Mouse (Mus musculus) midbrain, embryonic 15.5 days (tissue): Measurements from ENCODE around the gene Negr1. TPM values are rescaled to one million over a fixed set of nuclear protein-coding genes. Genes with fewer than 3 reads are reported as not detected.

Source experiments
- ATAC-seq: fragments of 200-750 bp; cut with Nextera tagmentation; replicated peaks from 2 replicates; pipeline ENCODE4 v1.8.0; 2017; ENCODE audit warnings: moderate TSS enrichment
- H3K27ac ChIP-seq: fragments of 300-500 bp; sonication (generic); 2 replicates; pipeline ENCODE4 v1.5.1; 2015; ENCODE audit warnings: mild to moderate bottlenecking, inconsistent platforms
- H3K27me3 ChIP-seq: fragments of 300-500 bp; sonication (generic); replicated peaks from 2 replicates; pipeline ENCODE4 v1.6.1; 2015; ENCODE audit warnings: inconsistent platforms
- H3K36me3 ChIP-seq: fragments of 300-500 bp; sonication (generic); replicated peaks from 2 replicates; pipeline ENCODE4 v1.6.1; 2015; ENCODE audit warnings: inconsistent platforms
- H3K4me1 ChIP-seq: fragments of 300-500 bp; sonication (generic); 2 replicates; pipeline ENCODE4 v1.6.1; 2015; ENCODE audit warnings: inconsistent platforms
- H3K4me2 ChIP-seq: fragments of 300-500 bp; sonication (generic); 2 replicates; pipeline ENCODE4 v1.6.1; 2015; ENCODE audit warnings: inconsistent platforms, mild to moderate bottlenecking, moderate library complexity
- H3K4me3 ChIP-seq: fragments of 300-500 bp; sonication (generic); 2 replicates; pipeline ENCODE4 v1.5.1; 2015; ENCODE audit warnings: mild to moderate bottlenecking, inconsistent platforms
- H3K9ac ChIP-seq: fragments of 300-500 bp; sonication (generic); 2 replicates; pipeline ENCODE4 v1.6.1; 2015; ENCODE audit warnings: mild to moderate bottlenecking, inconsistent platforms
- H3K9me3 ChIP-seq: fragments of 300-500 bp; sonication (generic); 2 replicates; pipeline ENCODE4 v1.6.1; 2016; ENCODE audit warnings: inconsistent platforms
- WGBS: fragments of 180-500 bp; shearing (Covaris S2); methylation state at CpG from one replicate; pipeline ENCODE4 v1.1.7; 2015; ENCODE audit warnings: mixed read lengths; 5-methylcytosine and 5-hydroxymethylcytosine counted together
- polyA plus RNA-seq: library from polyadenylated mRNA; unstranded; fragments of >200 nt; fragmentation: Nextera tagmentation; extraction: Ambion mirVana; gene quantifications from 2 replicates; pipeline ENCODE4 v1.2.1, GENCODE M21; 2015

Gene Negr1
- polyA plus RNA-seq = 68.8 and 69.4 TPM in 2 replicates

DNA sequence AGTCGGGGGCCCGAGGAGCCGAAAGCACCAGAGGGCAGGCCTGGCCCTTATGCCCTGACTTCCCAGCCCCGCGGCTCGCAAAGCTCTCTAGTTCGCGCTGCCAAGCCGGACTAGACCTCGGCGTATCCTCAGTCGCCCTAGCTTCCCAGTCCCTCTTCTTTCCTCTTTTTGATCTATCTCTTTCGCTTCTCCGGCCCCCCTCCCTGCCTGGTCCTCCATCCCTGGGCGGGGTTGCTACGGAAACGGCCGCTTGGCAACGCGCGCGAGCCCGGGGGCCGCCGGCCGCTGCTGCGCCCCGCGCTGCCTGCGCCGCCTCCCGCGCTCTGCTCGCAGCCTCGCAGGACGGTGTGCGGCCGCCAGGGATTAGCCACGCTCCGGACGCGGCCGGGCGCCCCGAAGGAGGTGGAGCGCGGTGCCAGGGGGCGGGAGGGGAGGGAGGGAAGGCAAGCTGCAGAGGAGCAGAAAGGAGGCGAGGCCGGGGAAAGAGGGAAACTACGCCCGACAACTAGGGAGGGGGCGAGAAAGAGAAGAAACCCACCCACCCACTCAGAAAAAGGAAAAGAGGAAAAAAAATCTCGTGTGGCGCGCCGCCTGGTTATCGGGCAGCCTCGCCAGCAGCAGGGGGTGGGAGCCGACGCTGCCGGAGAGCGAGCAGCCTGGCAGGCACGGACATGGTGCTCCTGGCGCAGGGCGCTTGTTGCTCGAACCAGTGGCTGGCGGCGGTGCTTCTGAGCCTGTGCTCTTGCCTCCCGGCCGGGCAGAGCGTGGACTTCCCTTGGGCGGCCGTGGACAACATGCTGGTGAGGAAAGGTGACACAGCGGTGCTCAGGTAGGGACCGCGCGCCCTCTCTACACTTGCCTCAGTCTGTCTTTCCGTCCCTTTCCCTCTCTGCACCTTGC, at the start of gene Negr1:
TSS of gene Negr1 (plus strand) at position 271 of the 900 bp plus-strand sequence.
- H3K27ac ChIP-seq = peak within 1 kb of the TSS; percentile 98
- H3K36me3 ChIP-seq = no peaks in the 10 kb centered on the region
- H3K9me3 ChIP-seq = no peaks in the 10 kb centered on the region
- peak within 1 kb of the TSS; percentile 82 for H3K9ac ChIP-seq
- H3K4me2 ChIP-seq = peak within 1 kb of the TSS; percentile 71
- peaks cover 20% of the 10 kb centered on the region; the same call in 1 of the 2 replicates for H3K4me1 ChIP-seq
- H3K4me3 ChIP-seq = peak within 1 kb of the TSS; percentile 68
- peak; percentile 83 for ATAC-seq
- no peaks in the 10 kb centered on the region for H3K27me3 ChIP-seq
- under 1% methylated on average over 77 of the region's 79 CpGs for WGBS

DNA sequence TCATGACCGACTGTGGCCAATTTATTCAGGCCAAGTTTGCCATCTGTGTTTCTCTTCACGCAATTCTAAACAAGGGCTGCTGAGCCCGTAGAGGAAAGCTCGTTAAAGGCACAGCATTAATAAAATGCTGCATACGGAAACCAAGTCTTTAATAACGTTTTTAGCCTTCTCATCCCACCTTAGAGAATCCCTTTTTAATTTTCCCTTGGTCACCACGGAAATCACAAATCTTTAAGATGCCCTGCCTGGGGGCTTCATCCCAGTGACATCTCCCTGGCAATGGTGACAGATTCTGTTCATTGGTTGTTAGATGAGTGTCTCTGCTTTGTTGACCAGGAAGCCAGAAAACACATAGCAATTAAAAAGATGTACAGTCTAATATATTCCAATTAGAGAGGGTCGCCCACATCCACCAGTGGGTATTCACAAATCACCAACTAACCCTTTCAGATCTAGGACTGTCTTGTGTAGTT, 35.1 kb upstream of the Negr1 start:
- Histone ChIP-seq H3K9me3 (no peaks in the 10 kb centered on the region), H3K9ac (no peak overlapping the region), H3K4me3 (no peak overlapping the region), H3K4me1 (no peaks in the 10 kb centered on the region), H3K27ac (0 out of 2 replicates have a peak overlapping the region, but pooled peaks have one; percentile 8), H3K4me2 (no peak overlapping the region), H3K36me3 (no peaks in the 10 kb centered on the region), H3K27me3 (no peaks in the 10 kb centered on the region)
- ATAC-seq = no peak; the same call in 1 of the 2 replicates
- 33% methylated on average over 8 of the region's 8 CpGs for WGBS

DNA sequence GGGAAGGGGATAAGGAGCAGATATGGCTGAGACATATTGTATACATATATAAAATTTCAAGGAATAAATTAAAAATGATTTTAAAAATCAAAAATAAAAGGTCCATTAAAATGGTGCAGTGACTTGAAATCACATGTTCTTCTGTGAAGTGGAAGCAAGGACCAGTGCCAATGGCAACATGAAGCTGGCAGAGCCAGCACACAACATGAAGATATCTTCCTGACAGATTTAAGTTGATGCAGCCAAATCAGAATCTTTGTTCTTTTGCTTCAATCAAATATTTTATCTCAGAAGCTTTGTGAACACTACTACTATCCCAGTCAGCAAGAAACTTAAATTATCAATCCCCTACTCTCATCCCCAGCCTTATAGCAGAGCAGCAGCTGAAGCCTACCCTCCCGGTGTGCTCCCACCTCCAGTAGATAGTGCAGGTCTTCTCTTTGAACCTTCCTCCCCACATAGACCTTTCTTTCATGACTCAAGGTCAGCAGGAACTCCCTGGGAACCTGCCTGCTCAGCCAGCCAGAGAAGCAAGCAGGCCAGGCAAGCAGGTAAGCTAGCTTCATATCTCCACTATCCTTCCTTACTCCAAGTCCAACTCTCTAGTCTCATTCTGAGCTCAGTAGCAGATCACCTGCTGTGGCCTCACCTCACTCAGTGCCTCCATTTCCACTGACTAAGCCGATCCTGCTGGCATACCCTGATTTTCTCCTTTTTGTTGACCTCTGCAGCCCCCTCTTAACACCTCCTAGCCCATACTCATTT, 34.2 kb upstream of the Negr1 start:
- no peak overlapping the region for H3K27ac ChIP-seq
- no peak overlapping the region for H3K4me2 ChIP-seq
- 74% methylated on average over 2 of the region's 2 CpGs for WGBS
- H3K4me1 ChIP-seq = no peaks in the 10 kb centered on the region
- no peak overlapping the region for H3K4me3 ChIP-seq
- no peak overlapping the region for H3K9ac ChIP-seq
- no peaks in the 10 kb centered on the region for H3K27me3 ChIP-seq
- no peaks in the 10 kb centered on the region for H3K36me3 ChIP-seq
- ATAC-seq = no peak
- H3K9me3 ChIP-seq = no peaks in the 10 kb centered on the region

DNA sequence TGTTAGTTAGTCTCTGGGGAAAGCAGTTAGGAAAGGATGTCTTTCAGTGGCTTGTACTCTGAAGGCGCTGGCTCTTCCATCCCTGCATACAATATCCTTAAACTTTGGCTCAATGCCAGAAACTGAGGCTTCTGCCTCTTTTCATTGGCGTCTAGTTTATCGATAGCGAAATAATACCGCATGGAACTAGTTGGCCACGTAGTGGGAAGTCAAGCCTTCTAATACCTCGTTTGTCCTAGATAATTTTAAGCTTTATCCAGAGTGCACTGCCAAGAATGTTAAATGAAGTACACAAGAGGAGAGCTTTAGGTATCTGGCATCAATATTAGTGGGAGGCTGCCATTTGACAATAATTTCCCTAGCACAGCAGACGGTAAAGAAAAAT, 2.2 kb upstream of the Negr1 start:
- Histone ChIP-seq H3K27me3 (no peaks in the 10 kb centered on the region), H3K4me3 (peak overlapping the region; percentile 68), H3K4me1 (peaks cover 12% of the 10 kb centered on the region; the same call in 1 of the 2 replicates), H3K27ac (peak overlapping the region; percentile 98), H3K9me3 (no peaks in the 10 kb centered on the region), H3K36me3 (0 out of 2 replicates have a peak, but pooled peaks cover 3% of the 10 kb centered on the region), H3K9ac (peak overlapping the region; percentile 56), H3K4me2 (peak overlapping the region; percentile 71)
- WGBS = 4% methylated on average over 8 of the region's 8 CpGs
- no peak for ATAC-seq

DNA sequence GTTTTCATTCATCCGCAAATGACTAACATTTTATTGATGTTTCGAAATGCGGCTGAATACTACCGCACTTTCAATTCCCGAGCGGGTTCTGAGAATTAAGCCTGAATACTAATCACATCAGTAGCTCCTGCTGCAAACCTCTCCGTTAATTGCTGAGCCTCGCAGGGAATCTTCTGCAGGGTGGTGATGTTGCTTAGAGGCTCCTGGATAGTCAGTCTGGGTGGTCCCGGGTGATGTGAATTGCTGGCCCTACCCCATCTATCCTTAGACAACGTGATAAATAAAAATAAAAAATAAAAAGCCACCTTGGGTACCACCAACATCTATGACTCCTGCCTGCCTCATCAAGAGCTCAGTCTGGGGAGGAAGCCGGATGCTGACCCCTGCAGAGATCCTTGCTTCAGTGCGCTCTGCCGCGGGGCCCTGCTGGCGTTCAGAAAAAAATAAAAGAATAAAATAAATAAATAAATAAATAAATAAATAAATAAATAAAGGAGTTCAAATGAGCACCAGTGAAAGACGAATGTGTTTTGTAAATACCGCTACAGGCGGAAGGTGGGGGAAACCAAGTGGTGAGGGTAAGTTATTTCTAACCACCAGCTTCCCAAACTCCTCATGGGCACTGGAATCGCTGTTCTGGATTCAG, 1.6 kb upstream of the Negr1 start:
- ATAC-seq = peak; percentile 24

DNA sequence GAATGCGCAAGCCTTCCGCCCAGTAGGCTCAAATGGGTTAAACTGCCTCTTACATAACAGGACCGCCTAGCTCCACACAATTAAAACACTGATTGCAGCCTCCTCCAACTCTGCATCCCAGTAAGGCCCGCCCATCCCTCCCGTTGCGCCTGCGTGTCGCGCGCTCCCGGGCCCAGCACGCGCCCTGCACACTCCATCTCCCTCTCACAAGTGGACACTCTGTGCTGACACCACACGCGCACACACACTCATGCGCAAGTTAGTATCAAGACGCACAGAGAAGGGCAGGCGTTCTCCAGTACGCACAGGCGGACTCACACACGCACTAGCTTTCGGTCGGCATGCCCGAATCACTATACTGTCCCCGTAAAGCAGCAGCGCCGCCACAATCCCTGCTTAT, 828 bp upstream of the Negr1 start:
- Histone ChIP-seq H3K9ac (peak overlapping the region; percentile 56), H3K9me3 (no peaks in the 10 kb centered on the region), H3K27me3 (no peaks in the 10 kb centered on the region), H3K36me3 (no peaks in the 10 kb centered on the region), H3K27ac (peak overlapping the region; percentile 98), H3K4me3 (peak overlapping the region; percentile 68), H3K4me2 (peak overlapping the region; percentile 71), H3K4me1 (peaks cover 20% of the 10 kb centered on the region; the same call in 1 of the 2 replicates)
- ATAC-seq = peak; percentile 90
- WGBS = under 1% methylated on average over 27 of the region's 27 CpGs

More for the DNA sequence above, 1.6 kb upstream of the Negr1 start:
- Histone ChIP-seq H3K36me3 (0 out of 2 replicates have a peak, but pooled peaks cover under 1% of the 10 kb centered on the region), H3K9me3 (no peaks in the 10 kb centered on the region), H3K27ac (peak overlapping the region; percentile 98), H3K4me3 (peak overlapping the region; percentile 68), H3K27me3 (no peaks in the 10 kb centered on the region), H3K9ac (peak overlapping the region; percentile 56), H3K4me1 (peaks cover 14% of the 10 kb centered on the region; the same call in 1 of the 2 replicates), H3K4me2 (peak overlapping the region; percentile 71)
- under 1% methylated on average over 19 of the region's 19 CpGs for WGBS

DNA sequence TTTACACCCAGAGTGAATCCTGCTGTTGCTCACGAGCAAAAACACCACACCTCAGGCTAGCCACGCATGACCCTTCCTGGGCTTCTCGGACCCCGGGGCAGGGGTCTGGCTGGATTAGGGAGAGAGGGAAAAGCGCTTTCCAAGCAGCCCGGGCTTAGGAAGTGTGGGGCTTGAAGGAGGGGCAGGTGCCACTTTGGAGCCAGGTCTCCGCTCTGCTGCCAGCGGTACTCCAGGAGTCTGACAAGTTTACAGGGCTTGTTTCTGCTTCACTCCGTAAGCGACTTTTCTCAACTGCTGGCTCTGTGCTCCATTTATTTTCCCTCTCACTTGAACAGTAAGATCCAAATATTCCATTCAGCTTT, 811 bp downstream of the Negr1 start:
- WGBS = under 1% methylated on average over 10 of the region's 10 CpGs
- Histone ChIP-seq H3K4me1 (peaks cover 20% of the 10 kb centered on the region; the same call in 1 of the 2 replicates), H3K4me2 (peak overlapping the region; percentile 71), H3K4me3 (peak overlapping the region; percentile 68), H3K9me3 (no peaks in the 10 kb centered on the region), H3K9ac (peak overlapping the region; percentile 82), H3K36me3 (no peaks in the 10 kb centered on the region), H3K27ac (peak overlapping the region; percentile 98), H3K27me3 (no peaks in the 10 kb centered on the region)
- ATAC-seq = no peak

DNA sequence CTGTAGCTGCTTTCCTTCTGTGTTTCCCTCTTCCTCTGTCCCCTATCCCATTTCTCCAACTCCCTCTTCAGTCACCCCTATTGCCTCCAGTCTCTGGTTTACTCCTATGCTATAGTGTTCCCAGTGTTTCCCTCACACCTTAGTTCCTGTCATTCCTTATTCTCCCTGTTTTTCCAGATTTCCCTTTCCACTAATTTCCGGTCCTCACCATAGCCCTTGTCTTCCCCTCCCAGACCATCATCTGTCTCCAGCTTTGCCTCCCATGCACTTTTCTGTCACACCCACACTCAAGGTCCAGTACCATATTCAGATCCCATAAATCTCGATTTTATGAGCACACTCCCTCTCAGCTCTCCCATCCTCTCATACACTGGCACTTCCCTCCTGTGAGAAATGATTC, 1.2 kb downstream of the Negr1 start:
- peak overlapping the region; percentile 82 for H3K9ac ChIP-seq
- peaks cover 22% of the 10 kb centered on the region; the same call in 1 of the 2 replicates for H3K4me1 ChIP-seq
- H3K4me3 ChIP-seq = peak overlapping the region; percentile 68
- ATAC-seq = no peak
- peak overlapping the region; percentile 98 for H3K27ac ChIP-seq
- peak overlapping the region; percentile 71 for H3K4me2 ChIP-seq
- no peaks in the 10 kb centered on the region for H3K9me3 ChIP-seq
- H3K36me3 ChIP-seq = no peaks in the 10 kb centered on the region
- 17% methylated on average over 2 of the region's 2 CpGs for WGBS
- H3K27me3 ChIP-seq = no peaks in the 10 kb centered on the region

DNA sequence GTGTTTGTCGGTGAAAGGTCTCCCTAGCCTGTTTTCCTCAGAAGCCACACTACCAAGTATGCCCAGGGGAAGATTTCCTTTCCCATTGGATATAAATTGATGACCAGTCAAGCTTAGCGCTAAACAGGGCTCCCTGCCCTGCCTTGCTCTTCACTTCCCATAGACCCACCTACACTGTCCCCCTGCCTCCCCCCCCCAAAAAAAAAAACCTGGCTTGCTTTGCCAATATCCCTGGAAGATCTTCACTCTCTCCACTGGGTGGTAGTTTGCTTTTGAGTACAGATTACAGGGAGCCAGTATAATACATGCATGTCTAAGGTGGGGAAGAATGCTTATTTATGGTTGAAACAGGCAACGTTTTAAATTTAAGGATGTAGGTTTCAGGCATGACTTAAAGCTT, 1.8 kb downstream of the Negr1 start:
- ATAC-seq = no peak
- WGBS = 7% methylated on average over 3 of the region's 3 CpGs
- peak overlapping the region; percentile 71 for H3K4me2 ChIP-seq

DNA sequence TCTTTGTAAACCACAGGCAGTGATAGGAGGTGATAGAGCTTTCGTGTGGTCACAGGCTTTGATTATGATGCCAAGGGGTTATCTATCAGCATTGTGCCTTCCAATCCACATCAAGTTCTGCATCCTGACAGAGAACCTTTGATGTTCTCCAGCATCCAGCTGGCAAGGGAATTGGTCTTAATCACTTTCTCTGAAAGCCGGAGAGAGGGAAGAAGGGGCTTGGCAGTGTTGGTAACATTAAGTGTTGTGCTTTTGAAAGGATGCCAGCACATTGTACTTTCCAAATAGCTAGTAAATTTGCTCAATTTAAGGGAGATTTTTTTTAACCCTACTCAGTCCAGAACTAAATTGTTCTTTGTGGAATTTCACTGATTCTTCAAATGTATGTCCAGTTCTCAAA, 11.9 kb downstream of the Negr1 start:
- H3K9me3 ChIP-seq = no peaks in the 10 kb centered on the region
- H3K9ac ChIP-seq = no peak overlapping the region
- H3K4me1 ChIP-seq = peaks cover 4% of the 10 kb centered on the region; the same call in 1 of the 2 replicates
- H3K4me3 ChIP-seq = no peak overlapping the region
- 49% methylated on average over 2 of the region's 2 CpGs for WGBS
- no peaks in the 10 kb centered on the region for H3K27me3 ChIP-seq
- no peak overlapping the region for H3K27ac ChIP-seq
- H3K36me3 ChIP-seq = no peaks in the 10 kb centered on the region
- ATAC-seq = no peak
- no peak overlapping the region for H3K4me2 ChIP-seq

More for the DNA sequence above, 1.8 kb downstream of the Negr1 start:
- Histone ChIP-seq H3K27ac (peak overlapping the region; percentile 98), H3K9me3 (no peaks in the 10 kb centered on the region), H3K4me1 (peaks cover 21% of the 10 kb centered on the region; the same call in 1 of the 2 replicates), H3K27me3 (no peaks in the 10 kb centered on the region), H3K9ac (peak overlapping the region; percentile 82), H3K36me3 (no peaks in the 10 kb centered on the region), H3K4me3 (peak overlapping the region; percentile 68)

DNA sequence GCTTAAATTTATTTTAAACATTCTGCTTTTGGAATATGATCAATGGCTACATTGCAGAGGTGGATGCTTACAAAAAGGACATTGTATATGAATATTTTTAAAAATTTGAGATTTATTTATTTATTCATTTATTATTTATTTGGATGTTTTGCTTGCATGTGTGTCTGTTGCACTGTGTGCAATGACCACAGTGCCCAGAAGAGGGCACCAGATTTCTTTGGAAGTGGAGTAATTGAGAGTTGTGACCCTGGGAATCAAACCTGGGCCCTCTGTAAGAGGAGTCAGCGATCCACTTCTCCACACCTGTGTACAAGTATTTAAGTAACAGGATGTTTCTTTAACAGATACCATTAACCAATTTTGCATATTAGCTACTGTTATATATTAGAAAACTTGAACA, 14.7 kb downstream of the Negr1 start:
- ATAC-seq = no peak
- WGBS = 92% methylated on average over 1 of the region's 1 CpGs
- no peak overlapping the region for H3K4me3 ChIP-seq
- no peak overlapping the region for H3K4me2 ChIP-seq
- H3K36me3 ChIP-seq = no peaks in the 10 kb centered on the region
- H3K27me3 ChIP-seq = no peaks in the 10 kb centered on the region
- H3K9ac ChIP-seq = no peak overlapping the region
- H3K9me3 ChIP-seq = no peaks in the 10 kb centered on the region
- peaks cover 4% of the 10 kb centered on the region; the same call in 1 of the 2 replicates for H3K4me1 ChIP-seq
- H3K27ac ChIP-seq = no peak overlapping the region
